Mouse (Mus musculus): ENCODE data around the gene Zfp706.

The Zfp706 gene

GRCm38 (mm10) chr15:37007233-37007958 lies at the start of gene Zfp706:
Gene Zfp706 (minus strand): TSS chr15:37007773.
- DNase-seq: peak; percentile 98 to 100

DNA sequence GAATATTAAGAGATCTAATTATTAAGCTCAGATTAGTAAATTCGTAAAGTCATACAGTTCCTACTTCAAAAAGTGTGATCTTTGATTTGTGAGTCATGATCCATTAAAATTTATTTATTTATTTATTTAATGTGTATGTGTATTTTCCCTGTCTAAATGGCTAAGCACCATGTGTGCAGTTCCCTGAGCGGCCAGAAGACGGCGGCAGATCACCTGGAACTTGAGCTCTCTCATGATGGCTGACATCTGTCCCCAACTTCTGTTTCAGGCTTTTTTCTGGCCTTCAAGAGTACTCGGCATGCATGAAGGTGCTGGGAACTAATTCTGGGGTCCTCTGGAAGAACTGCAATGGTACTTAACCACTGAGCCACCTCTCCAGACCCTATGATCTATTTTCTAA lies 47.0 kb upstream of the Zfp706 start:
- no peak for DNase-seq

- DNase-seq: no peak
Observed at GRCm38 (mm10) chr15:37053085-37053762, 45.7 kb upstream of the Zfp706 start.

- DNase-seq: no peak
Observed at GRCm38 (mm10) chr15:37047403-37047802, 39.8 kb upstream of the Zfp706 start.

DNA sequence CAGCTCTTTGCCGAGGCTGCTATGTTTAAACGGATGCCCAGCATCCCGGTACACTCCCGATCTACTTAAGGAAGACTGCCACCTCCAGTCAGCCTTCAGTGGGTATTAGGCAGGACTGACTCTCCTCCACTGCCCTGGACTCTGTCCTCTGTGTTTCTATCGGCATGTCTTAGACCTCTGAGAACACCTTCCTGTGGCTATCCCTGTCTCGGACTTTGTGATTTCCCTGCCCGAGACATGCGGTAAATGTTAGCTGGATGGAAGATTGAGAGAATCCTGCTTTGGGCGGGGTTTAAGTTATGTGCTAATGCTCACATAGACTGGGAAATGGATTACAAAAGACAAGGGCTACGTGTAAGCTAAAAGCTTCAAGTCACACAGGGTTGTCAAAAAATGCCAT lies 39.0 kb upstream of the Zfp706 start:
- no peak for DNase-seq

DNA sequence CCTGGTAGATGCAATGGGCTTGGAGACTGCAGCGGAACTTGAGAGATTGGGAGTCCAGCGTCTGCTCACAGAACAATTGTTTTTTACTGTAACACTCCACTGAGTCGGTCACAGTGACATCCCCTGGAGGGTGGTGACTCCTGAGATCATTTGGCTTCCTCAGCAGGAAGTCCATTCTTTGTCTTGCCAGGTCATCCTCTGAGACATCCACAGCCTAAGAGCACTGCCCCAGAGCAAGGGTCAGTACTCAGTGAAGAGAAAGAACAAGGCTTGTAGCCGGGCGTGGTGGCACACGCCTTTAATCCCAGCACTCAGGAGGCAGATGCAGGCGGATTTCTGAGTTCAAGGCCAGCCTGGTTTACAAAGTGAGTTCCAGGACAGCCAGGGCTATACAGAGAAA lies 38.6 kb upstream of the Zfp706 start:
- no peak for DNase-seq

- DNase-seq: peak; percentile 43 to 60
Observed at GRCm38 (mm10) chr15:37045456-37045855, 37.9 kb upstream of the Zfp706 start.

GRCm38 (mm10) chr15:37042559-37042958 lies 35.0 kb upstream of the Zfp706 start:
- no peak for DNase-seq

- no peak for DNase-seq
Observed at GRCm38 (mm10) chr15:37041214-37041613, 33.6 kb upstream of the Zfp706 start.

DNA sequence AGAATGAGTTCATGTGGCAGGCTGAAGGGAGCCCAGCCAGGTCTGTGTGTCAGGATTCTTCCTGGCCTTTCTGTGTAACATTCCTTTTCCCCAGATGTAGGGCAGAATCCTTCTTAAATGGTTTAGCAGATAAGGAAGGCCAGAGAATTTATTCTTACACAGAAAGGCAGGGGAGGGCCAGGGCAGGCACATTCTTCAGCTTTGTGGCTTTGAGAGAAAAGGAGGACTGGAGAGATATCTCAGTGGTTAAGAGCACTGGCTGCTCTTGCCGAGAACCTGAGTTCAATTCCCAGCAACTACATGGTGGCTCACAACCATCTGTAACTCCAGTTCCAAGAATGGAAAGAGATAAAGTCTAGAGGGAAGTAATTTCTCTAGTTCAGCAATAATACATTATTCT lies 31.1 kb upstream of the Zfp706 start:
- DNase-seq: no peak

DNA sequence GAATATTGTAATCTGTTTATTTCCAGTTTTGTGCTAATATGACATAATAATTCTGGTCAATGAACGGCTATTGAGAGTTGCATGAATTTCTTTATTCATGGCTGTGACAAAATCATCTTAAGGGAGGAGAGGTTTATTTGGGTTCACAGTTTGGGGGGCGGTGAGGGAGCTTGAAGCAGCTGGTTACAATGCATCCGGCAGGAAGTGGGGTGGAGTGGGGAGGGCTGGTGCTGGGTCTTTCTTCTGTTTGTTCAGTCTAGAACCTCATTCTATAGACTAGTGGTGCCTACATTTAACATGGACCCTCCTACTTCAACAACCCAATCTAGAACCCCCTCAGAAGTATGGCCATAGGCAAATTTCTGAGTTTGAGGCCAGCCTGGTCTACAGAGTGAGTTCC lies 30.1 kb upstream of the Zfp706 start:
- DNase-seq: peak; percentile 44 to 62

DNA sequence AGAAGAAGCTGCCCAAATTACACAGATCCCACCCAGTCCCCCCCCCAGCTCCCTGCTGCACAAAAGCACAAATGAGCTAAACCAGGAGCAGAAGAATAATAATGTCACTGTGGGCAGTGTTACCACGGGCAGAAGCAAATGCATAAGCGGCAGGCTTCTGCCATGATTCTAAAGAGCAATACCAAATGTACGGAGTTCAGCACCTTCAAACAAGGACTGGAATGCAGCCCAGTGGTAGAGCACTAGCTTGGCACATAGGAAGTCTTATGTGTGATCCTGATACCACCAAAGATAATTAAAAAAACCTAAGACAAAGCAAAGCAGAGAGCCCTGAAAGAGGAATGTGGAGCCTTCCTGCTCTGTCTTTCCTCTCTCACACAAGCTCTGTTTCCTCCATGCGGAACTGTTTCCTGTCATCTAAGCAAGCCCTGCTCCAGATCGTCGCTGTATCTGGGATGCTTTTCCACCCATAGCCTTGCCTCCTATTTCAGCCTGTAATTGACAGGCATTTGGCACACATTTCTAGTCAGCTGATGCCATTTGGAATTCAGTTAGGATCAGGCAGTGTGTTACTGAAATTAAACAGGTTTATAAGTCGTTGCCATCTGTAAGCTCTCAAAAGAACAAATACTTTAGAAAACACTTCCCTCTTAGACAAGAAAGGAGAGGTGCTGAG lies 29.0 kb upstream of the Zfp706 start:
- no peak for DNase-seq

- no peak for DNase-seq
Observed at GRCm38 (mm10) chr15:37034155-37034554, 26.6 kb upstream of the Zfp706 start.

DNA sequence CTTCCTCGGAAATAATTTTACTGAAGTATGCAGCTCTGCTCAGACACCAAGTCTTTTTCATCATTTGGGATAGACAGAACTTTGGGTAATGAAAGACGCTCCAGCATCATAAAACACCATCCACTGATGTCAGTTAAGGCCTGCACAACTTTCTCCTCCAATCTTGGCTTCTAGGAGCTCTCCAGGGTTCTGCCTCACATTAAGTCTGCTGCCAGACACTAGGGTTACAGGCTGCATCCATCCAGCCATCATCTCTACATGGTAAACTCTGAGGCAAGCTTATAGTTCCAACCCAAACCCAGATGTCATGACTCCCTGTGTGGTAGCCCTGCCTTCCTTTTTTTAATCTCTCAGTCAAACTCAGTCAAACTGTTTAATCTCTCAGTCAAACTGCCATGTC lies 25.9 kb upstream of the Zfp706 start:
- no peak for DNase-seq

DNA sequence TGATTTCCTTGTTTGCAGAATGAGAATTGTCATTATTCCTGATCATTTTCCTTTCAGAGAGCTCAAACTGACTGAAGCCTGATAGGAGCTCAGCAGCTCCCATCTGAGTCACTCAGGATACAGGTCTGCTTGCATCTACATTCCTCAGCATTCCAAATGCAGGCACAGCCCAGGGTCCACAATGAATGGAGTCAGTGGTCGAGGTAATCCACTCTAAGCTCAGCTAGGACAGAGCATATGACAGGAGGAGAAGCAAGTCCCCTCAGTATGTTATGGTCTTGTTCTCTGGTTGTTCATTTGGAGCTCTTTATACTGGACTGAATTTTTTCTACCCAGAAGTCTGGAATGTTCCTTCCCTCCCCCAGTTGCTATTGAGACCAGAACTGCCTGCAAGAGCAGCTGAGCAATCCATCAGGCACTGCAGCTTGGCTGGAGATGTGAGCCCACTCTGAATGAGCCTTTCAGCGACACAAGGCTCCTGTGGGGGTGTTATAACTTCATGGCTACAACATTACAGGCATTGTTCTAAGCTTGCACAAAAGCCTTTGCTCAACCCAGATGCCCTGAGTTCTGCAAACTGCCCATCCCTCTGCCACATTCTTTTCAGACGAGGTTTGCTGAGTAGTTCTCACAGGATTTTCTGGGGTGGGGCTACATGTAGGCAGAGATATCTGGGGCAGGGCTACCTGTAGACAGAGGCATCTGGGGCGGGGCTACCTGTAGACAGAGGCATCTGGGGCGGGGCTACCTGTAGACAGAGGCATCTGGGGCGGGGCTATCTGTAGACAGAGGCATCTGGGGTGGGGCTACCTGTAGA lies 24.0 kb upstream of the Zfp706 start:
- no peak for DNase-seq

DNA sequence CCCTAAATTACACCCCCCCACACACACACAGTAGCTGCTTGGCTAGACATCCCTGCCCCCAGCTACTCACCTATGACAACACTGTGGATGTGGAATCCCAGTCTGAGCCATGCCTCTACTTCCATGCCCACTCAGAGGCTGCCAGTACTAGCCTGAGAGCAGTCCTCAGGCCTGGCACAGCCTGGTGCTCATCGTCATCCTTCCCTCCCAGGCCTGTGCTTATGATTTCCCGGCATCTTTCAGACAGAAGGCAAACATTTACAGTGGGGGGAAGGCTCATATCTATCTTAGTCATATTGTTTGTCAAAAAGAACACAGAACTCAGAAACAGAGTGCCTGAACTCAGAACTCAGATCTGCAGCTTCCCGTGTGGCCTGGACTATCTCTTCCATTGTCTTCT lies 23.4 kb upstream of the Zfp706 start:
- no peak for DNase-seq

DNA sequence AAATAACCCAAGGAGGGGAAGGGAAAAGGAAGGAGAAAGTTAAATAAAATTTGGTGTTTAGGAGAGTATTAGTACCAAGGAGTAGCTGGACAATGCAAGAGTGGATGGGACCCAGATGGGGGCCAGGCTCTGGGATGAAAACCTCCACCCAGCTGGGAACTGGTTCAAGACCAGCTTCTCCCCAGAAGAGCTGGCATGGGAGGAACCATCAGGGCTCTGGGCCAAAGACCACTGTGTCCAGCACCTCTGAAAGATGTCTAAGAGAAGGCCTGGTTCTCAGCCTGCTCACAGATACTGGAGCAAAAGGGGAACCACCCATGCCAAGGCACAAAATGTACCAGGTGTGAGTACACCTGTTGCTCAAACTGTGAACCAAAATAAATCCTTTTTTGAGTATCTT lies 20.4 kb upstream of the Zfp706 start:
- no peak for DNase-seq

- DNase-seq: no peak
Observed at GRCm38 (mm10) chr15:37026458-37026857, 18.9 kb upstream of the Zfp706 start.

- DNase-seq: no peak
Observed at GRCm38 (mm10) chr15:37020581-37021245, 13.1 kb upstream of the Zfp706 start.

GRCm38 (mm10) chr15:37019434-37019833 lies 11.9 kb upstream of the Zfp706 start:
- DNase-seq: no peak

GRCm38 (mm10) chr15:37011897-37012296 lies 4.3 kb upstream of the Zfp706 start:
- no peak for DNase-seq

- DNase-seq: no peak
Observed at GRCm38 (mm10) chr15:37011316-37011715, 3.7 kb upstream of the Zfp706 start.

- no peak for DNase-seq
Observed at GRCm38 (mm10) chr15:37008546-37008945, 973 bp upstream of the Zfp706 start.
